Mouse (Mus musculus) thymus, postnatal 25 days (tissue): ENCODE measurements at regions not wholly inside any gene's neighbourhood (a gene's known extent, or its start where the extent isn't known, plus 50 kb on each side); places are given as distances from the start of the nearest gene placed in this dataset.
"Not testable (repeated sequence)": the region's sequence is repeated elsewhere in the genome, so short reads cannot be mapped to it uniquely, and the experiment has no call there.

Source experiments
- DNase-seq: peaks from one replicate; pipeline ENCODE4 v3.0.0; 2022

- DNase-seq: no peak
Measured at GRCm38 (mm10) chr13:103613333-103613725, 161.1 kb downstream of the Srek1 start.

- no peak for DNase-seq
Measured at GRCm38 (mm10) chr13:103612720-103613332, 161.6 kb downstream of the Srek1 start.

- DNase-seq: no peak
Measured at GRCm38 (mm10) chr13:103602302-103602701, 172.1 kb downstream of the Srek1 start.

GRCm38 (mm10) chr13:103592371-103592770, 182.0 kb downstream of the Srek1 start:
- no peak for DNase-seq

- no peak for DNase-seq
Measured at GRCm38 (mm10) chr13:103591874-103592273, 182.5 kb downstream of the Srek1 start.

GRCm38 (mm10) chr13:103591381-103591780, 183.0 kb downstream of the Srek1 start:
- DNase-seq: not testable (repeated sequence)

- DNase-seq: no peak
Measured at GRCm38 (mm10) chr13:103589646-103590045, 184.8 kb downstream of the Srek1 start.

GRCm38 (mm10) chr13:103576856-103577255, 197.6 kb downstream of the Srek1 start:
- no peak for DNase-seq

- no peak for DNase-seq
Measured at GRCm38 (mm10) chr13:103564715-103565114, 209.7 kb downstream of the Srek1 start.

GRCm38 (mm10) chr13:103561795-103562705, 212.4 kb downstream of the Srek1 start:
- no peak for DNase-seq

GRCm38 (mm10) chr13:103558915-103559314, 215.5 kb downstream of the Srek1 start:
- no peak for DNase-seq

- no peak for DNase-seq
Measured at GRCm38 (mm10) chr13:103539577-103539976, 205.3 kb upstream of the Mast4 start.

GRCm38 (mm10) chr13:103513825-103514224, 179.5 kb upstream of the Mast4 start:
- no peak for DNase-seq

GRCm38 (mm10) chr13:103512476-103512875, 178.2 kb upstream of the Mast4 start:
- no peak for DNase-seq

- DNase-seq: no peak
Measured at GRCm38 (mm10) chr13:103504987-103505386, 170.7 kb upstream of the Mast4 start.

GRCm38 (mm10) chr13:103499376-103499775, 165.1 kb upstream of the Mast4 start:
- DNase-seq: no peak

GRCm38 (mm10) chr13:103494371-103494770, 160.1 kb upstream of the Mast4 start:
- no peak for DNase-seq

GRCm38 (mm10) chr13:103493567-103493966, 159.3 kb upstream of the Mast4 start:
- DNase-seq: no peak

GRCm38 (mm10) chr13:103490049-103490448, 155.8 kb upstream of the Mast4 start:
- DNase-seq: no peak

- DNase-seq: no peak
Measured at GRCm38 (mm10) chr13:103484092-103484491, 149.8 kb upstream of the Mast4 start.

GRCm38 (mm10) chr13:103483392-103483791, 149.1 kb upstream of the Mast4 start:
- DNase-seq: no peak

- no peak for DNase-seq
Measured at GRCm38 (mm10) chr13:103476328-103476727, 142.0 kb upstream of the Mast4 start.

- DNase-seq: no peak
Measured at GRCm38 (mm10) chr13:103472216-103472615, 137.9 kb upstream of the Mast4 start.

- DNase-seq: no peak
Measured at GRCm38 (mm10) chr13:103470141-103470540, 135.8 kb upstream of the Mast4 start.
